Mouse (Mus musculus) embryonic facial prominence, embryonic 13.5 days (tissue): ENCODE measurements at regions not wholly inside any gene's neighbourhood (a gene's known extent, or its start where the extent isn't known, plus 50 kb on each side); places are given as distances from the start of the nearest gene placed in this dataset.
"Not testable (repeated sequence)": the region's sequence is repeated elsewhere in the genome, so short reads cannot be mapped to it uniquely, and the experiment has no call there.

Source experiments
- ATAC-seq: fragments of 200-750 bp; cut with Nextera tagmentation; 2 replicates; pipeline ENCODE4 v1.8.0; 2017; ENCODE audit warnings: low read depth; ENCODE audit not compliant: insufficient number of reproducible peaks, insufficient read depth, low FRiP score, low TSS enrichment
- H3K27ac ChIP-seq: fragments of 300-500 bp; sonication (generic); 2 replicates; pipeline ENCODE4 v1.5.1; 2015; ENCODE audit warnings: moderate library complexity, mild to moderate bottlenecking, inconsistent platforms
- H3K27me3 ChIP-seq: fragments of 300-500 bp; sonication (generic); 2 replicates; pipeline ENCODE4 v1.6.1; 2015; ENCODE audit warnings: mild to moderate bottlenecking, inconsistent platforms
- H3K36me3 ChIP-seq: fragments of 300-500 bp; sonication (generic); 2 replicates; pipeline ENCODE4 v1.6.1; 2015; ENCODE audit warnings: mild to moderate bottlenecking, inconsistent platforms
- H3K4me1 ChIP-seq: fragments of 300-500 bp; sonication (generic); 2 replicates; pipeline ENCODE4 v1.6.1; 2015; ENCODE audit warnings: inconsistent platforms
- H3K4me2 ChIP-seq: fragments of 300-500 bp; sonication (generic); 2 replicates; pipeline ENCODE4 v1.6.1; 2015; ENCODE audit warnings: moderate library complexity, mild to moderate bottlenecking, inconsistent platforms
- H3K4me3 ChIP-seq: fragments of 300-500 bp; sonication (generic); 2 replicates; pipeline ENCODE4 v1.5.1; 2015; ENCODE audit warnings: mild to moderate bottlenecking, inconsistent platforms
- H3K9ac ChIP-seq: fragments of 300-500 bp; sonication (generic); 2 replicates; pipeline ENCODE4 v1.6.1; 2015; ENCODE audit warnings: mild to moderate bottlenecking, inconsistent platforms
- H3K9me3 ChIP-seq: fragments of 300-500 bp; sonication (generic); 2 replicates; pipeline ENCODE4 v1.6.1; 2016; ENCODE audit warnings: inconsistent platforms
- WGBS: fragments of 180-500 bp; shearing (Covaris S2); methylation state at CpG from one replicate; pipeline ENCODE4 v1.1.7; 2015; ENCODE audit warnings: mixed read lengths; 5-methylcytosine and 5-hydroxymethylcytosine counted together

GRCm38 (mm10) chr7:70280643-70281380, 85.7 kb downstream of the Nr2f2 start:
- H3K4me2 ChIP-seq, result peak overlapping the region; percentile 49
- peaks cover 16% of the 10 kb centered on the region for H3K4me1 ChIP-seq
- H3K36me3 ChIP-seq, result no peaks in the 10 kb centered on the region
- H3K27me3 ChIP-seq, result peaks cover 91% of the 10 kb centered on the region
- no peak overlapping the region for H3K9ac ChIP-seq
- H3K27ac ChIP-seq, result no peak overlapping the region
- H3K9me3 ChIP-seq, result no peaks in the 10 kb centered on the region
- no peak for ATAC-seq
- H3K4me3 ChIP-seq, result peak overlapping the region; percentile 28
- under 1% methylated on average over 42 of the region's 42 CpGs for WGBS

- Histone ChIP-seq H3K4me3 (peak overlapping the region; percentile 28), H3K4me2 (peak overlapping the region; percentile 49), H3K9ac (no peak overlapping the region), H3K4me1 (peaks cover 16% of the 10 kb centered on the region), H3K9me3 (no peaks in the 10 kb centered on the region), H3K36me3 (no peaks in the 10 kb centered on the region), H3K27me3 (peaks cover 84% of the 10 kb centered on the region), H3K27ac (no peak overlapping the region)
- under 1% methylated on average over 31 of the region's 31 CpGs for WGBS
- no peak for ATAC-seq
Measured at GRCm38 (mm10) chr7:70279927-70280642, 86.5 kb downstream of the Nr2f2 start.

DNA sequence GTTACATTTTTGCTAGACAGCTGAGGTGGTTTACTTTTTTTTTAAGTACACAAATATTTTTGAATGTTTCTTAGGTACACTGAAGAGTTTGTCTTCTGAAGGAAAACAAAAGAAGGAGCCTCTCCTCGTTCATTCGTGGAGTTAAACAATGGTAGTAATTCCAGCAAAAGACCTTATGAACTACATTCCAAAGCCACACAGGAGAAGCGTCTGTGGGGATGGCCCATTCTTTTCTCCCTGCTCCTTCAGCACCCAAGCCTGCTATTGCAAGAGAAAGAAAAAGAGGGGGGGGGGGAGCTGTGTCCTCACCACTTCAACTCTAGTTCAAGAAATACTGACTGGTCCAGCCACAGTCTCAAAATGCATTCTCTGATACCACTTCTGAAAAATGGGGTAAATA, 87.4 kb downstream of the Nr2f2 start:
- no peak overlapping the region for H3K27ac ChIP-seq
- no peak overlapping the region for H3K9ac ChIP-seq
- no peak overlapping the region for H3K4me3 ChIP-seq
- WGBS, result 5% methylated on average over 3 of the region's 3 CpGs
- no peak for ATAC-seq
- peaks cover 16% of the 10 kb centered on the region for H3K4me1 ChIP-seq
- H3K36me3 ChIP-seq, result no peaks in the 10 kb centered on the region
- no peaks in the 10 kb centered on the region for H3K9me3 ChIP-seq
- no peak overlapping the region for H3K4me2 ChIP-seq
- H3K27me3 ChIP-seq, result peaks cover 77% of the 10 kb centered on the region

DNA sequence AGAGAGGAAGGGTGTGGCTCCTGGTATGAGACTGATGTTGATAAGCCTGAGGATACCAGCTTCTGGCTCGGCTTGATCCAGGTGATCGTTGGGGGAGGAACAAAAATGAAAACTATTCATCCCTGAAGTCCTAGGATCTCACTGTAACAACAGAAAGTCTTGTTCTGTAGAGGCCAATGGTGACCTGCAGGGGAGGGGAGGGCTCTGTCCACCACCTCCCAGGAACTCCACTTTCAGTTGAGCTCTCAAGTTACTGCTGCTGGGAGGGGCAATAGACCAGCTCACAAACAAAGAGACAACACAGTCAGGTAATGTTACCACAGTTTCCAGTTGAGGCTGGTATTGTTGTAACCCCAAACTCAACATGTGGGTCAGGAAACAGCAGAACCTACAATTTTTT, 90.5 kb downstream of the Nr2f2 start:
- Histone ChIP-seq H3K9me3 (no peaks in the 10 kb centered on the region), H3K4me3 (no peak overlapping the region), H3K9ac (no peak overlapping the region), H3K27ac (no peak overlapping the region), H3K27me3 (peaks cover 47% of the 10 kb centered on the region), H3K4me1 (peaks cover 12% of the 10 kb centered on the region), H3K36me3 (no peaks in the 10 kb centered on the region), H3K4me2 (no peak overlapping the region)
- ATAC-seq, result no peak
- WGBS, result 72% methylated on average over 2 of the region's 2 CpGs

GRCm38 (mm10) chr7:70274312-70274711, 92.2 kb downstream of the Nr2f2 start:
- Histone ChIP-seq H3K9me3 (no peaks in the 10 kb centered on the region), H3K27ac (no peak overlapping the region), H3K27me3 (peaks cover 29% of the 10 kb centered on the region), H3K4me1 (no peaks in the 10 kb centered on the region), H3K9ac (no peak overlapping the region), H3K4me3 (no peak overlapping the region), H3K36me3 (no peaks in the 10 kb centered on the region), H3K4me2 (no peak overlapping the region)
- WGBS, result 59% methylated on average over 2 of the region's 2 CpGs
- no peak for ATAC-seq

DNA sequence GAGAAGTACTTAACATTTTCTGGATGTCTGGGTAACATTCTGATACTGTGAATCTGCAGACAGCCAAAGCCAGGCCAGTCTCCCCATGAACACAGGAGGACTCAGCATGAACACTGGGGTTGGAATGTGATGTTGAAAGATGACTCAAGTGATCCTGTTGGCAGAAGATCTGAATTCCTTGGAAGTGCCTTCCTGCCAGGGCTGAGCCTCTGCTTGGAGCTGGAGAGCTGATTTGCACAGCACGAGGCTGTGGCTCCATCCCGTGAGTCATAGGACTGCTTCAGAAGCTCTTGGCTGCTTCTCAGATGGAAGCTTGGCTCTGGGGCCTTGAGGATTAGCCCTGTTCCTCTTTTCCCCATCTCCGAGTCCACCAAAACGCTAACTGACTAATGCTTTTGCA, 99.5 kb downstream of the Nr2f2 start:
- Histone ChIP-seq H3K9ac (no peak overlapping the region), H3K4me2 (no peak overlapping the region), H3K36me3 (no peaks in the 10 kb centered on the region), H3K9me3 (no peaks in the 10 kb centered on the region), H3K4me1 (no peaks in the 10 kb centered on the region), H3K27ac (no peak overlapping the region), H3K4me3 (no peak overlapping the region), H3K27me3 (no peaks in the 10 kb centered on the region)
- WGBS, result 67% methylated on average over 4 of the region's 4 CpGs
- ATAC-seq, result no peak

DNA sequence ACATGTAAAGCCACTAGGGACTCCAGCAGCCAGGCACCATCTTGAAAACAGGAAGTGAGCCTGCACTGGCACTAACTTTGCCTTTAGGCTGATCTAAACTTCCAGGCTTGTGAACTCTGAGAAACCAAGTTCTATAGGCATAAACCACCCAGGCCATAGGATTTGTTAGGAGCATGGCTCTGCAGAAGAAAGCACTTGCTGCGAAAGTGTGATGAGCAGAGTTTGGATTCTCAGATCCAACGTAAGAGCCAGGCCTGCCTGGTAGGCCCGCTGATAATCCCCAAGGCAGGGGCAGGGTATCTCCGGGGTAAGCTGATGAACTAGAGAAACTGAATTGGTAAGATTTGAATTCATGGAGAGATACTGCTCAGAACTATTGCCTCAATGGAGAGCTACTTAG, 109.7 kb downstream of the Nr2f2 start:
- H3K9me3 ChIP-seq, result no peaks in the 10 kb centered on the region
- H3K27me3 ChIP-seq, result no peaks in the 10 kb centered on the region
- ATAC-seq, result no peak
- no peak overlapping the region for H3K9ac ChIP-seq
- H3K4me2 ChIP-seq, result no peak overlapping the region
- no peaks in the 10 kb centered on the region for H3K36me3 ChIP-seq
- H3K4me1 ChIP-seq, result no peaks in the 10 kb centered on the region
- H3K4me3 ChIP-seq, result no peak overlapping the region
- no peak overlapping the region for H3K27ac ChIP-seq
- 98% methylated on average over 4 of the region's 4 CpGs for WGBS

DNA sequence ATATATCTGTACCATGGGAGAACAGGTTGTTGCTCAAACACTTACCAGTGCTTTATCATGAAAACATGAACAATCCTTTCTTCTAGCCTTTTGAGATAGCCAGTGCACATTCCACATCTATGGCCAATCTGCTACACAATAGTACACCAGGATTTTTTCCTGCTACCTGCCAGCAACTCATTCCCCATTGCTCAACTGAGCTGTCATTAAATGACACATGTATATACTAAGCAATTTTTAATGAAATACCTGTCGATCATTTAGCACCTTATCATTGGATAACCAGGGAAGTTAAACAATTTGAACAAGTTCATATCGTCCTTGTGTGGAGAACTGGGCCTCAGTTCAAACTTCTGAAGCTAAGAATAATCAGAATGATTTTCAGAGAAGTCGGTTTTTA, 111.5 kb downstream of the Nr2f2 start:
- ATAC-seq, result no peak
- no peak overlapping the region for H3K9ac ChIP-seq
- 78% methylated on average over 3 of the region's 3 CpGs for WGBS
- H3K4me3 ChIP-seq, result no peak overlapping the region
- H3K4me2 ChIP-seq, result no peak overlapping the region
- H3K4me1 ChIP-seq, result no peaks in the 10 kb centered on the region
- no peaks in the 10 kb centered on the region for H3K27me3 ChIP-seq
- no peaks in the 10 kb centered on the region for H3K36me3 ChIP-seq
- no peak overlapping the region for H3K27ac ChIP-seq
- H3K9me3 ChIP-seq, result no peaks in the 10 kb centered on the region

- Histone ChIP-seq H3K4me3 (no peak overlapping the region), H3K27ac (no peak overlapping the region), H3K4me1 (no peaks in the 10 kb centered on the region), H3K27me3 (no peaks in the 10 kb centered on the region), H3K4me2 (no peak overlapping the region), H3K9me3 (no peaks in the 10 kb centered on the region), H3K9ac (no peak overlapping the region), H3K36me3 (no peaks in the 10 kb centered on the region)
- WGBS, result 74% methylated on average over 4 of the region's 4 CpGs
- no peak for ATAC-seq
Measured at GRCm38 (mm10) chr7:70253275-70253674, 113.3 kb downstream of the Nr2f2 start.

DNA sequence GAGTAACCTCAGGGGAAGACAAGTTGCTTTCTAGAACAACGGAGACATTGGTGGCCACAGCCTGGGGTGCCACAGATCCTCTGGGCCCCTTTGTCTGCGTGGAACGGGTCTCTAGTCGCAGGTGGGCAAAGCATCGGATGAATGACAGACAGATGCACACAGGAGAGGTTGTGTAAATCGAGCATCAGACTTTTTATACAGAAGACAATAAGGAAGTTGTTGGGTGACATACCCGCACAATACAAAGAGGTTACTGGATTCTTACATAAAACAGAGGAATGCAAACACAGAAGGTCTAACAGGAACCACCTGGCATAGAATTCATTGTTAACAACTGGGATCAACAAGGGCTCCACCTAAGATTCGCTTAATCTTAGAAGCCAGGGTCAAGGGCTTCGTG, 127.5 kb downstream of the Nr2f2 start:
- not testable (repeated sequence) for H3K4me1 ChIP-seq, ATAC-seq, H3K4me2 ChIP-seq, H3K4me3 ChIP-seq, H3K9me3 ChIP-seq, H3K9ac ChIP-seq, H3K27ac ChIP-seq, H3K27me3 ChIP-seq, H3K36me3 ChIP-seq
- WGBS, result 84% methylated on average over 9 of the region's 9 CpGs

- 42% methylated on average over 6 of the region's 6 CpGs for WGBS
- Histone ChIP-seq H3K27ac (no peak overlapping the region), H3K27me3 (peaks cover 19% of the 10 kb centered on the region), H3K4me1 (peaks cover 7% of the 10 kb centered on the region; the same call in 1 of the 2 replicates), H3K9ac (no peak overlapping the region), H3K36me3 (no peaks in the 10 kb centered on the region), H3K4me2 (no peak overlapping the region), H3K4me3 (no peak overlapping the region), H3K9me3 (no peaks in the 10 kb centered on the region)
- ATAC-seq, result no peak
Measured at GRCm38 (mm10) chr7:70219310-70219709, 147.2 kb downstream of the Nr2f2 start.

DNA sequence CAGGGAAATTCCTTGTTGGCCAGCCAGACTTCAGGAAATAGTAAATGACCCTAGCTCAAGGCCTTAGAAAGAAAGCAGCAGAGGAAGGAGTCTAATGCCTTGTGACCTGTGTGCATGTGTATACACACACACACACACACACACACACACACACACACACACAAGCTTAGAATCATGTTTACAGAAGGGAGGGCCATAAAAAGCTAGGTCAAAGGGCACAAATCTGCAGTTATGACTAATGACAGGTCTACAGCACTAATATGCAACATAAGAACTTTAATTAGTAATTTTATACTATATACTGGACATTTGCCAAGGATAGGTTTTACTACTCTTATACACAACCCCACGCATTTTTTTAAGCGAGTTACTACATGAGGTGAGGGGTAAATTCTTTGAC, 149.4 kb downstream of the Nr2f2 start:
- no peak for ATAC-seq
- H3K27me3 ChIP-seq, result peaks cover 6% of the 10 kb centered on the region
- H3K9ac ChIP-seq, result no peak overlapping the region
- H3K4me1 ChIP-seq, result peaks cover 7% of the 10 kb centered on the region; the same call in 1 of the 2 replicates
- H3K4me2 ChIP-seq, result no peak overlapping the region
- WGBS, result 64% methylated on average over 2 of the region's 2 CpGs
- no peaks in the 10 kb centered on the region for H3K36me3 ChIP-seq
- no peak overlapping the region for H3K4me3 ChIP-seq
- no peak overlapping the region for H3K27ac ChIP-seq
- no peaks in the 10 kb centered on the region for H3K9me3 ChIP-seq
